Mouse (Mus musculus): ENCODE results near the gene Fosl1.
"Not testable (repeated sequence)": the region's sequence is repeated elsewhere in the genome, so short reads cannot be mapped to it uniquely, and the experiment has no call there.

Fosl1 gene

DNA sequence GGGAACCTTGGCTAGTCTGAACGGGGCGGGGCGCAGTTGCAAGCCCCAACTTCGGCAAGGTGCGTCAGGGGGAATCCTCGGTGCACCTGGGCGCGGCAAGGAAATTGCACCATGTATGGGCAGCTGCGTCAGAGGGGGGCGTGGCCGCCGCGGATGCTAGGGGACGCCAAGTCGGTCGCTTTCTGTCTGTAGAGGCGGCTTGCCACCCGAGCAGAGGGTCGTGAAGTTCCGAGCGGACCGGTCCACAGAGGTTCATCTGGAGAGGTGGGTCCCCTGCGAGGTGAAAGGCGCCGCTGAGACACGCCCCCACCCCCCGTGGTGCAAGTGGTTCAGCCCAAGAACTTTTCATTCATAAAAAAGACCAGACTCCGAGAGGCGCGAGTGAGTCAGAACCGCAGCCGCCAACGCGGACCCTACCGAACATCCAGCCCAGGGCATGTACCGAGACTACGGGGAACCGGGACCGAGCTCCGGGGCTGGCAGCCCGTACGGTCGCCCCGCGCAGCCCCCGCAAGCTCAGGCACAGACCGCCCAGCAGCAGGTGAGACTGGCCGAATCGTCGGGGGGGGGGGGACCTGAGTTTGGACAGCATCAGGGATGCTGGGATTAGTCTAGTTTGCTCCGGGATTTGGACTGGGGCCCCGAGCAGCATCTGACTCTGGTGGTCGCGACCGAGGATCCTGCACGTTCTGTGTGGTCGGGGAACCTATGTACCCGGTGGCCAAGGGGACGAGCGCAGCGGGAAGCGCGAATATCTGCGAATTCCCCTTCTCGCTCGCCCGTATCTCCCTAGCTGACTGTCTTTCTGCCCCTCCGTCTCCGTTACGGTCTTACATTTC lies at the start of gene Fosl1:
Gene Fosl1 (plus strand): TSS at position 33 of the 839 bp plus-strand sequence.
- peak; percentile 87 for DNase-seq (ENCODE audit: inconsistent ontology term)

GRCm38 (mm10) chr19:5401073-5401472 lies 46.3 kb upstream of the Fosl1 start:
- DNase-seq (ENCODE audit: inconsistent ontology term), result not testable (repeated sequence)

GRCm38 (mm10) chr19:5402293-5402692 lies 45.1 kb upstream of the Fosl1 start, which contains the start of gene Tsga10ip:
Tsga10ip (minus strand) TSS chr19:5402526.
- DNase-seq (ENCODE audit: inconsistent ontology term), result no peak

DNA sequence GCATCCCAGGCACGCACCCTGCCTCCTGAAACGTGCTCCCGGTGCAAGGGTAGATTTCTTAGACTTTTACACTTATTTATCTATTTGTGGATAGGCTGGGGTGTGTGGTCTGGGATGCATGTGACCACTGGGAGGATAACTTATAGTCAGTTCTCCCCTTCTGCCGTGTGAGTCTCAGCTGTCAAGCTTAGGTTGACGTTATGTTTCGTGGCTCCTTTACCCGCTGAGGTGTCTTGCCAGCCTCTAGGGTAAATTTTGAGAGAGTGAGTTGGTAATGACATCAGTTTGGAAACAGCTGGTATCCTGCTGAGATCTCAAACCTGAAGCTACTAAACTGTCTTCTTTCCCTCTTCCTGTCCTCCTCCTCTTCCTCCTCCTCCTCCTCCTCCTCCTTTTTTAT lies 41.4 kb upstream of the Fosl1 start:
- DNase-seq (ENCODE audit: inconsistent ontology term), result no peak

DNA sequence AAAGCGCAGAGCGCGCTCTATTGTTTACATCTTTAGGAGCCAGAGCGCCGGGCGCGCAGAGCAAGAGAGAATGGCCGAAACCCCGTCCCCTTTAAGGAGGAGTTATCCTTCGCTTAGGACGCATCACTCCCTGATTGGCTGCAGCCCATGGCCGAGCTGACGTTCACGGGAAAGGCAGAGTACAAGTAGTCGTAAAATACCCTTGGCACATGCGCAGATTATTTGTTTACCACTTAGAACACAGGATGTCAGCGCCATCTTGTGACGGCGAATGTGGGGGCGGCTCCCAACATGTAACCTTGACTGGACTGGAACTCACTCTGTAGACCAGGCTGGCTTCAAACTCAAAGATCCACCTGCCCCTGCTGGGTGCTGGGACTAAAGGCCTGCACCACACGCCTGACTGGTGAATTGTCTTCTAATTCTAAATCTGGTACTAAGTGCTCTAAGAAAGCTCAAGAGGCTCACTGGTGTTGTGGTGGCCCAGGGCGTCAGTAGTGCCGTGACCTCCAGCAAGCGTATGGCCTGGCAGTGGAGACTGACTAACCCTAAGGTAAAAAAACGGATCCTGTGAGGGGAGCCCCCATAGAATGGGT lies 40.7 kb upstream of the Fosl1 start:
- DNase-seq (ENCODE audit: inconsistent ontology term), result peak; percentile 73

DNA sequence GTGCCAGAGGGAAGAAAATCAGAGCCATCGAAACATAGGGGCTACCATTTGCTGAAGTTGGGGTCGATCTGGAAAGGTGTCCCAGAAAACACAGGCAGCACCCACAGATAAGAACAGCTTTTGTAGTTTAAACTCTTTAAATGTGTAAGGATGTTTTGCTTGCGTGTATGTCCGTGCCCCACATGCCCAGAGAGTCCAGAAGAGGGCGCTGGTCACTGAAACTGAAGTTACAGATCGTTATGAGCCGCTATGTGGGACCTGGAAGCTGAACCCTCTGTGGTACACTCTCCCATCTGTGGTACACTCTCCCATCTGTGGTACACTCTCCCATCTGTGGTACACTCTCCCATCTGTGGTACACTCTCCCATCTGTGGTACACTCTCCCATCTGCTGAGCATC lies 40.2 kb upstream of the Fosl1 start:
- peak; percentile 64 for DNase-seq (ENCODE audit: inconsistent ontology term)

- no peak for DNase-seq (ENCODE audit: inconsistent ontology term)
These were observed 39.0 kb upstream of the Fosl1 start for GRCm38 (mm10) chr19:5408057-5409001.

- no peak for DNase-seq (ENCODE audit: inconsistent ontology term)
These were observed 38.3 kb upstream of the Fosl1 start for GRCm38 (mm10) chr19:5409068-5409467.

DNA sequence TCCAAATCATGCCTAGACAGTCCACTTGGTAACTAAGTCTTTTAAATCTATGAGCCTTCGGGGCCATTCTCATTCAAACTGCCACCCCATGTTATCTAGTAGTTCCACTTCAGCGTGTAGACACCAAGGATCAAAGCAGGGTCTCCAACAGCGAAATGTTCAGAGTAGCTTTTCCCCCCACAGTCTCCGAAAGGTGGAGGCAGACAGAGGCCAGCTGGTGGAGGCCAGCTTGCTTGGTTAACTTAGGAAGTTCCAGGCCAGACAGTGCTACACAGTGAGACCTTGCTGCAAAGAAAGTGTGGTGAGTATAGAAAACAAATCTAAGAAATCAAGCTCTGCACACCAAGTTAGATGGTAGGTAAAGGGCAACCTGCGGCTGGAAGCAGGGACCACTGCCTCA lies 36.7 kb upstream of the Fosl1 start:
- no peak for DNase-seq (ENCODE audit: inconsistent ontology term)

- no peak for DNase-seq (ENCODE audit: inconsistent ontology term)
These were observed 35.4 kb upstream of the Fosl1 start for GRCm38 (mm10) chr19:5411961-5412360.

GRCm38 (mm10) chr19:5413840-5414239 lies 33.5 kb upstream of the Fosl1 start:
- DNase-seq (ENCODE audit: inconsistent ontology term), result no peak

- DNase-seq (ENCODE audit: inconsistent ontology term), result no peak
These were observed 32.8 kb upstream of the Fosl1 start for GRCm38 (mm10) chr19:5414534-5414957.

- no peak for DNase-seq (ENCODE audit: inconsistent ontology term)
These were observed 28.4 kb upstream of the Fosl1 start for GRCm38 (mm10) chr19:5418750-5419466.

GRCm38 (mm10) chr19:5419630-5420029 lies 27.7 kb upstream of the Fosl1 start:
- DNase-seq (ENCODE audit: inconsistent ontology term), result no peak

DNA sequence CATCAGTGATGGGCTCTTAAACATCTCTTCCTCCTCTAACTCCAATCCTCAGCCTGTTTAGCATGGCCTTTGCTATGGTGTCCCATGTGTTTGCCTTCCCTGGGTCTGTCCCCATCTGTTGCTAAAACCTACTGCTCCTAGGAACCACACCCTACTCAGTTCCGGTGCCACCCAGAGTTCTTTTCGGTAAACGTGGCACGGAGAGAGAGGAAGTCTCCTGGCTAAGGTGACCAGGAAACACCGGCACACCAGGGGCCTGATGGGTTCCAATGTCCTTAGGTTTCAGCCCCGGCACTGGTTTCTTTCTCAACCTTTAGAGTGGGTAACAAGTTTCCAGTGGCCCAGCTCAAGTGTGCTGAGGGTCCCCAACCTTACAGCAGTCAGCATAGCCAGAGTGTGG lies 26.8 kb upstream of the Fosl1 start:
- no peak for DNase-seq (ENCODE audit: inconsistent ontology term)

- DNase-seq (ENCODE audit: inconsistent ontology term), result no peak
These were observed 25.6 kb upstream of the Fosl1 start for GRCm38 (mm10) chr19:5421784-5422183.

DNA sequence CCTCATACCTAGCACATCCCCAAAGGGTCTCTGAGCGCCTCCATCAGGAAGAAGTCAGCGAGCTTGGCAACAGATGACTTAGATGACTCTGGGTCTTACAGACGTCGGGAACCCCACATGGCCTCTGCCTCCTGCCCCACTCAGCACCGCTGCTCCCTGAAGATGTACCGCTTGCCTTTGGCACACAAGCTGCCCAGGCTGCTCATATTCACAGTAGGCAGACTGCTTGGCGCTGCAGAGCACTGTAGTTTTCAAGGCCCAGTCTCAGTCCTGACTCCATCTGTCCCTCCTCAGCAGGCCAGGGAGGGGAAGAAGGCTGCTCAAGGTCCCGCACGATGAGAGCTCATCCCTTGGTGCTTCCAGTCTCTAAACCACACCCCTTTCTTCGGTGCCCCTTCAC lies 25.1 kb upstream of the Fosl1 start:
- no peak for DNase-seq (ENCODE audit: inconsistent ontology term)

- no peak for DNase-seq (ENCODE audit: inconsistent ontology term)
These were observed 24.4 kb upstream of the Fosl1 start for GRCm38 (mm10) chr19:5422895-5423443.

DNA sequence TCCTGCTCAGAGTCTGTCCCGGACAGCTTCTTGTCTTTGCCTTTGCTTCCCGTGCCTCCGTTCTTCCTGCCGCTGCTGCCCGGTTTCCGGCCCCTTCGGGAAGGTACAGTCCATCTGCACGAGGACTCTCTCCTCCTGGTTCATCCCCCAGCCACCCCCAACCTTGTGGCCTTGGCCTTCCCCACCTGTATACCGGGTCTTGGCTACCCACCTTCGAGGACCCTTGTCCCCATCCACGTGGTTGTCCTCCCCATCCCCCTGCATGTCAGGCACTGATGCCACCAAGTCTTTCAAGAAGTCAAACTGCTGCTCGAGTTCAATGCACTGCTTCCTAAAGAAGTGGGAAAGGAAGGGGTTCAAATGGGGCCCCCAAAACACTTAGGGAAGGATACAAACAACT lies 23.8 kb upstream of the Fosl1 start:
- DNase-seq (ENCODE audit: inconsistent ontology term), result no peak

- peak; percentile 88 for DNase-seq (ENCODE audit: inconsistent ontology term)
These were observed 23.1 kb upstream of the Fosl1 start for GRCm38 (mm10) chr19:5424092-5424781.
